Mouse (Mus musculus) urinary bladder, adult 18-20 months (tissue): Measurements from ENCODE around the gene Sh3bp1.

Source experiments
- DNase-seq, 2 experiments: peaks; one replicate each; pipeline ENCODE4 v3.0.0; 2022; ENCODE audit warnings: low spot score in 2 of 2, mixed read lengths in 2 of 2

Sh3bp1 gene

DNA sequence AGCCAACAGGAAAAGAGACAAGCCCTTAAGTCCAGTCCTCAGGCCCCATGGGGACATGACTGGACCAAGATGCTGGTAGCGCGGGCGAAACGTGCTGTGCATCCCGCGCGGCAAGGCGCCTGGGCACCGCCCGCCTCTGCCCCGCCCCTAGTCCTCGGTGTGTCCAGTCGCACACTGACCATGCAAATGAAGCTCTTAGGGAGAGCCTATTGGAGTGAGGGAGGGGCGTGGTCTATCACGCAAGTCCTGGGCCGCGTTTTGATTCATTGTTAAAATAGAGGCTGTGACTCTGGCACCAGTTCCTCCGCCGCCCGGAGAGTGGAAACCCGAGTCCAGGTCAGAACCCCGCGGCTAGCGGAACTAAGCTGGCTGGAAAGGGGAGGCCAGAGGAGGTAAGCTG lies 48.1 kb downstream of the Sh3bp1 start, which contains the start of gene Triobp:
Gene Triobp (plus strand): TSS at position 68 of the 400 bp plus-strand sequence.
- DNase-seq = peak; percentile 47 to 75

DNA sequence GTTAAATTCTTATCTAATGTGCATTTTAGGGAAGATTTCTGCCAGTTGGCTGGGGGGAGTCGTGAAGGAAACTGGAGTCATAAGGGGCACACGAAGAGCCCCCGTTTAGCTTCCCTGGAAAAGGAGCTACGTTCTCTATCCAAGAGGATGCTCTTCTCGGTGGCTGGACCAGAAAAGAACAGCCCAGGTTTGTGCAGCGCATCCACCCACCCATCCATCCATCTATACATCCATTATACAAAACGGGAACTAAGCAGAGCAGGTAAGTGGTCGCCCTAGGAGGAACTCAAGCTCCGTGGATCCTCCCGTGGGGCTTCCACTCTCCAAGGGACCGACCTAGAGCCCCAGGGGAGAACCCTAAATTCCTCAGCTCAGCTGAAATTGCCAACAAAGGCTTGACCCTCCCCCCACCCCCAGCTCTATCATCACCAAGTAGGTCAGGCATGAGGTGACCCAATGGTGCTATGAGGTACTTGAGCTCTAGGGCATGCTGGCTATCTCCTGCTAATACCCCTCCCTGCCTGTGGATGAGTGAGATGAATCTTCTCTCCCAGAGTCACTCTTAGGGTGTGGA lies 48.7 kb downstream of the Sh3bp1 start:
- DNase-seq = no peak

DNA sequence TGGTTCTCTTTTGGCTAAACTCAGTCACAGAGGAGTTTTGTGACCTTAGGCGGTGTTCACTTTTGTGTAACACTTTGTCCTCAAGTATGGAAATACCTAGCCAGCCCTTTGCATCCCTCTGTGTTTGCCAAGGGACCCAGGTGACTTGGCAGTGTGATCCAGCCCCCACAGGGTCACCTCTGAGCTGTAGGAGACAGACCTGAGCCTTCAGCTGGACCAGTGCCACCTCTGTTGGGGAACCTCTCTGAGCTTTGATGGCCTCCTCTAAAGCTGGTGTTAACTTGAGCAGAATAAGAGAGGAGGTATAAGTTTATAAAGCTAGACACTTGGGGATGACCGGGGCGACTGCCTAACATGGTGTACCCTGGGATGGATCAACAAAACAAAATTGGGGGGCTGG lies 49.3 kb downstream of the Sh3bp1 start:
- no peak for DNase-seq

DNA sequence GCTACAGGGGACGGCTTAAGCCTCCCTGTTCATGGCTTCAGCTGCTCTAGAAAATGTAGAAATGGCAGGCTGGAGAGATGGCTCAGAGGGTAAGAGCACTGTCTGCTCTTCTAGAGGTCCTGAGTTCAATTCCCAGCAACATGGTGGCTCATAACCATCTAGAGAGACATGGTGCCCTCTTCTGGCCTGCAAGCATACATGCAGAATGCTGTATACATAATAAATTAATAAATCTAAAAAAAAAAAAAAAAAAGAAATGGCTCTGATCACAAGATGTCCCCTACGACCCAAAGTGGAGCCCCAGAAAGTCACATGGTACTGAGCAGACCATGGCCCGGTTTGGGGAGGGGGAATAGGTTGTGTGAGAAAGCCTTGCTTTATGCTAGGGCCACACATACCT lies 56.1 kb downstream of the Sh3bp1 start:
- no peak for DNase-seq

DNA sequence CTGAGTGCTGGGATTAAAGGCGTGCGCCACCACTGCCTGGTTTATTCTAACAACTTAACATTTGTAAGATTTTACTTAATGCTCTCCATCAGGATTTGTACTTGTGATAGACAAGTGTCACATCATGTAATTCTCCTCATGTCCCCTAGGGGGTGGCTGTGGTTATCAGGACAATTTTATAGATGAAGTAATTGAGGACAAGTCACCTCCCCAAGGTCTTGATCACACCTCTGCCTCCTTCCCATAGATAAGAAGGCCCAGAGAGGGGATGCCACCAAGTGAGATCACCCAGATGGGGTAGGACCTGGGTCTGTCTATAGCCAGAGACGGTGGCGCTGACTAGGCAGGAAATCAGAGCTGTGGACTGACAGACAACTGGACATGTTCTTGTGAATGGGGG lies 56.8 kb downstream of the Sh3bp1 start:
- no peak for DNase-seq

DNA sequence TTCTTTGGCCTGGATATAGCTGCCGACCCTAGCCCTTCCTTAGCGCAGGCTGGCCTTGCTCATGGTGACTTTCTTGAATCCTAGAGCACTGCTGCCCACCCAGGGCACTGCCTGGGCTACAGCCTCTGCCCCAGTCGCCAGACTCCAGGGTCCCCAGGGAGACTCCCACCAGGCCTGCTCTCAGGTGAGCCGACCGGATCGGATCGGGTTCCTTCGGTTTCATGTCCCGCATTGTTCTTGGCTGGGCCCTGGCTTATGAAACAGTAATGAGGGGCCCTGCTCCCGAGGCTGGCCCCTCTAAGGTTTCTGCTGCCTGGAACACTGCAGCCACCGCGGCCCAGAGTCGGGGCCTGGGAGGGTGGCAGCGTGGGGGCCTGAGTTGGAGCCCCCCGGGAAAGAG lies 57.5 kb downstream of the Sh3bp1 start:
- no peak for DNase-seq

DNA sequence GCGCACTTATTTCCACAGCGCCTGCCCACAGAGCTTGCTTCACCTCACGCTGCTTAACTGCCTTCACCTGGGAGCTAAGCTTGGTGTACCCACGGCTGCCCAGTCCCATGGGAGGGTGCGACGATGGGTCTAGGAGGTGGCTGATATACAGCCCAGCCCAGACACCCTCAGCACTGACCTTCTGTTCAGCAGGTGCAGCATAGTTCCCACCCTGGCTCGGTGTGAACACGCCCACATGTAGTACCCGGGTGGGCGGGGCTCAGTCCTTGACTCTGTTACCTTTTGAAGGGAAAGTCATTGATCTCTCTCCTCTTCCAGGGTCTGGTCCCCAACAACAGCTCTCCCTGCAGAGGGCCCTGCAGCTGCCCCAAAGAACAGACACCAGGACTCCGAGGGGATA lies 60.0 kb downstream of the Sh3bp1 start:
- DNase-seq = no peak

DNA sequence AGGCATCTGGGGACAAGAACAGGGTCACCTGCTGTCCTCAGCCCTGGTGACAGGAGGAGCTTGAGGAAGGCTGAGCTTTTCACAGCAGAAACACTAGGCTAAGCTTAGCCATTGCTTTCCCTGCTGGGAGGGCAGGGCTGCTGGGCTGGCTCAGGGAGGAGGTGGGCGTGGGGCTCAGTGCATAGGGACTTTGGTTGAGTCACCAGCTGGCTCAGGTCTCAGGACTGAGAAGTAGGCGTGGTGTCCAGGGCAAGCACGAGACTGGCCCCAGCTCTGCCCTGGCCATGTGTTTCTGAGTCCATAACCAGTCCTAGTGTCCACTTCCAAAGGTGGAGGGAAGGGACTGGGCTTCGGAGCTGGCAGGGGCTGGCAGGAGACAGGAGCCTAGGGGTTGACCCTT lies 60.5 kb downstream of the Sh3bp1 start:
- DNase-seq = peak; percentile 42 to 71
